Mouse (Mus musculus) hematopoietic stem cell, adult 5-6 weeks (primary cell): Measurements from ENCODE around the gene Uqcrc2. TPM values are rescaled to one million over a fixed set of nuclear protein-coding genes. Genes with fewer than 3 reads are reported as not detected.
A peak's percentile ranks its signal among the peaks of the same experiment; 100 is the strongest.

Source experiments
- ATAC-seq, 2 experiments: fragments of 125-278 bp in 1 of 2; replicated peaks in 1 of 2; 2 replicates each; pipeline ENCODE4 v1.8.0; 2016 to 2017; ENCODE audit warnings: inconsistent platforms in 2 of 2, mild to moderate bottlenecking in 2 of 2, moderate number of reproducible peaks in 2 of 2, low read depth in 1 of 2, moderate TSS enrichment in 1 of 2; ENCODE audit not compliant: low FRiP score in 2 of 2, poor library complexity in 2 of 2, severe bottlenecking in 2 of 2, insufficient read depth in 1 of 2, low TSS enrichment in 1 of 2
- total RNA-seq: library from RNA; stranded (forward); fragments of 172-1452, 232-1000 nt; gene quantifications from 2 replicates; pipeline ENCODE4 v1.2.3, GENCODE M21; 2017

Gene Uqcrc2
- total RNA-seq, 1 experiment from 2014 or later, result 160 TPM

GRCm38 (mm10) chr7:120677764-120678531 is 43.0 kb downstream of the Uqcrc2 start:
- 0 out of 4 replicates have a peak, but pooled peaks of 1 of the 2 experiments have one; percentile 9 for ATAC-seq

- ATAC-seq, result peak; percentile 54 to 61; a peak in 3 of 4 replicates
These were observed 44.0 kb downstream of the Uqcrc2 start for GRCm38 (mm10) chr7:120679023-120679422.

- no peak for ATAC-seq
These were observed 47.0 kb downstream of the Uqcrc2 start for GRCm38 (mm10) chr7:120682002-120682401.

- no peak for ATAC-seq
These were observed 49.8 kb downstream of the Uqcrc2 start for GRCm38 (mm10) chr7:120684731-120685161.

GRCm38 (mm10) chr7:120685227-120685626 is 50.3 kb downstream of the Uqcrc2 start:
- ATAC-seq, result no peak

GRCm38 (mm10) chr7:120690634-120691033 is 55.7 kb downstream of the Uqcrc2 start:
- ATAC-seq, result no peak

GRCm38 (mm10) chr7:120693831-120694375 is 58.9 kb downstream of the Uqcrc2 start:
- ATAC-seq, result no peak

GRCm38 (mm10) chr7:120695196-120695595 is 60.2 kb downstream of the Uqcrc2 start:
- no peak for ATAC-seq

- ATAC-seq, result no peak
These were observed 60.7 kb downstream of the Uqcrc2 start for GRCm38 (mm10) chr7:120695641-120696040.

GRCm38 (mm10) chr7:120696331-120696730 is 61.4 kb downstream of the Uqcrc2 start:
- ATAC-seq, result no peak

GRCm38 (mm10) chr7:120699586-120699985 is 64.6 kb downstream of the Uqcrc2 start:
- no peak for ATAC-seq

GRCm38 (mm10) chr7:120703888-120704287 is 68.9 kb downstream of the Uqcrc2 start:
- no peak for ATAC-seq

Other genes with a start within 250 kb of the Uqcrc2 start
- gene Abca16, start 225.5 kb upstream of the Uqcrc2 start, total RNA-seq, result not detected in 2 replicates
- gene Pdzd9, start 35.2 kb downstream of the Uqcrc2 start, total RNA-seq, result not detected in 2 replicates
- 21.6 and 24.0 TPM in 2 replicates for gene Mosmo, start 42.4 kb downstream of the Uqcrc2 start, total RNA-seq
- gene Vwa3a, start 104.1 kb downstream of the Uqcrc2 start, total RNA-seq, result not detected in 2 replicates
- not detected in 2 replicates for gene Gm5737, start 177.2 kb downstream of the Uqcrc2 start, total RNA-seq
- gene Eef2k, start 207.7 kb downstream of the Uqcrc2 start, total RNA-seq, result 146 and 162 TPM in 2 replicates